Mouse (Mus musculus) CH12.LX (cell line): ENCODE results near the gene 4930544D05Rik. TPM values are rescaled to one million over a fixed set of nuclear protein-coding genes. Genes with fewer than 3 reads are reported as not detected.

Experiments
- DNase-seq: peaks from one replicate; pipeline ENCODE4 v3.0.0-alpha.2; 2013; ENCODE audit errors: extremely low read depth
- H3K27ac ChIP-seq: 2 replicates; pipeline ENCODE4 v1.5.1; 2012; ENCODE audit warnings: low read depth, mild to moderate bottlenecking, control low read depth, moderate library complexity; ENCODE audit not compliant: insufficient read depth
- H3K27me3 ChIP-seq: replicated peaks from 2 replicates; pipeline ENCODE3; 2012; ENCODE audit warnings: inconsistent platforms
- H3K36me3 ChIP-seq, 2 experiments: replicated peaks in 1 of 2; 2 replicates each; pipeline versions ENCODE3 to v1.6.1; 2012; ENCODE audit warnings: inconsistent platforms in 1 of 2, low read length in 1 of 2, mild to moderate bottlenecking in 1 of 2, mixed read lengths in 1 of 2, moderate library complexity in 1 of 2; ENCODE audit not compliant: control insufficient read depth in 1 of 2, insufficient read depth in 1 of 2
- H3K4me1 ChIP-seq, 2 experiments: 2 replicates each; pipeline ENCODE4 v1.6.1; 2012; ENCODE audit warnings: inconsistent platforms in 1 of 2, moderate library complexity in 1 of 2; ENCODE audit not compliant: insufficient read depth in 2 of 2, control insufficient read depth in 1 of 2
- H3K4me2 ChIP-seq: 2 replicates; pipeline ENCODE4 v1.6.1; 2012; ENCODE audit warnings: low read depth, mild to moderate bottlenecking, control low read depth; ENCODE audit not compliant: poor library complexity, insufficient read depth, severe bottlenecking
- H3K4me3 ChIP-seq, 3 experiments: fragments of 150-350 bp in 1 of 3; sonication (generic) in 1 of 3; replicated peaks in 1 of 3; 2 replicates each; pipeline versions ENCODE3 to v1.5.1; 2011 to 2012; ENCODE audit warnings: low read depth in 2 of 3, low read length in 2 of 3, mild to moderate bottlenecking in 2 of 3, moderate library complexity in 2 of 3, control low read depth in 1 of 3, improper control_type of control experiment in 1 of 3, inconsistent platforms in 1 of 3, mixed read lengths in 1 of 3; ENCODE audit not compliant: poor library complexity in 1 of 3
- H3K79me2 ChIP-seq: replicated peaks from 2 replicates; pipeline ENCODE4 v1.6.1; 2012; ENCODE audit warnings: mild to moderate bottlenecking, moderate library complexity; ENCODE audit not compliant: control insufficient read depth, poor library complexity, insufficient read depth, severe bottlenecking; ENCODE audit errors: extremely low read depth
- H3K9ac ChIP-seq: 2 replicates; pipeline ENCODE4 v1.6.1; 2012; ENCODE audit warnings: low read depth, mild to moderate bottlenecking, control low read depth, moderate library complexity; ENCODE audit not compliant: insufficient read depth
- H3K9me3 ChIP-seq: replicated peaks from 2 replicates; pipeline ENCODE3; 2012; ENCODE audit warnings: low read length, inconsistent platforms, mixed read lengths
- BHLHE40 ChIP-seq: IDR thresholded peaks from 2 replicates; pipeline ENCODE4 v1.6.1; 2011; ENCODE audit warnings: mild to moderate bottlenecking, low read depth, low read length, improper control_type of control experiment
- CHD1 ChIP-seq: IDR thresholded peaks from 2 replicates; pipeline ENCODE4 v1.6.1; 2012; ENCODE audit warnings: low read depth, low read length, improper control_type of control experiment, inconsistent platforms
- CHD2 ChIP-seq: IDR thresholded peaks from 2 replicates; pipeline ENCODE4 v1.6.1; 2011; ENCODE audit warnings: low read length, improper control_type of control experiment
- CTCF ChIP-seq, 2 experiments: IDR thresholded peaks in 1 of 2; conservative IDR thresholded peaks in 1 of 2; 2 replicates each; pipeline ENCODE4 v1.5.1; 2011 to 2012; ENCODE audit warnings: low read depth in 2 of 2, low read length in 2 of 2, improper control_type of control experiment in 1 of 2, inconsistent platforms in 1 of 2, mild to moderate bottlenecking in 1 of 2, moderate library complexity in 1 of 2
- E2F4 ChIP-seq: IDR thresholded peaks from 2 replicates; pipeline ENCODE4 v1.6.1; 2011; ENCODE audit warnings: low read depth, low read length, improper control_type of control experiment; ENCODE audit not compliant: insufficient replicate concordance
- ELF1 ChIP-seq: IDR thresholded peaks from 2 replicates; pipeline ENCODE4 v1.6.1; 2014; ENCODE audit warnings: low read depth, mild to moderate bottlenecking, inconsistent platforms, low read length, improper control_type of control experiment
- EP300 ChIP-seq: IDR thresholded peaks from 2 replicates; pipeline ENCODE4 v1.6.1; 2011; ENCODE audit warnings: low read length, improper control_type of control experiment
- ETS1 ChIP-seq: conservative IDR thresholded peaks from 2 replicates; pipeline ENCODE4 v1.6.1; 2012; ENCODE audit warnings: low read depth, mild to moderate bottlenecking, inconsistent platforms, low read length, improper control_type of control experiment, moderate library complexity
- GABPA ChIP-seq: IDR thresholded peaks from 2 replicates; pipeline ENCODE4 v1.6.1; 2012; ENCODE audit warnings: low read depth, low read length, improper control_type of control experiment, inconsistent platforms; ENCODE audit not compliant: insufficient replicate concordance
- HCFC1 ChIP-seq: IDR thresholded peaks from 2 replicates; pipeline ENCODE4 v1.6.1; 2012; ENCODE audit warnings: low read depth, mild to moderate bottlenecking, inconsistent platforms, low read length, improper control_type of control experiment
- IRF4 ChIP-seq: IDR thresholded peaks from 2 replicates; pipeline ENCODE4 v1.6.1; 2014; ENCODE audit warnings: low read depth, mild to moderate bottlenecking, inconsistent platforms, low read length, improper control_type of control experiment
- JUND ChIP-seq: conservative IDR thresholded peaks from 2 replicates; pipeline ENCODE4 v1.6.1; 2011; ENCODE audit warnings: low read depth, low read length, improper control_type of control experiment
- KAT2A ChIP-seq: IDR thresholded peaks from 2 replicates; pipeline ENCODE4 v1.6.1; 2012; ENCODE audit warnings: low read length, improper control_type of control experiment, inconsistent platforms; ENCODE audit not compliant: insufficient replicate concordance
- MAFK ChIP-seq: IDR thresholded peaks from 2 replicates; pipeline ENCODE4 v1.6.1; 2011; ENCODE audit warnings: low read length, improper control_type of control experiment; ENCODE audit not compliant: insufficient replicate concordance
- MAX ChIP-seq: IDR thresholded peaks from 2 replicates; pipeline ENCODE4 v1.6.1; 2011; ENCODE audit warnings: low read length, improper control_type of control experiment
- MAZ ChIP-seq: IDR thresholded peaks from 2 replicates; pipeline ENCODE4 v1.6.1; 2012; ENCODE audit warnings: low read depth, mild to moderate bottlenecking, inconsistent platforms, low read length, improper control_type of control experiment, moderate library complexity
- MEF2A ChIP-seq: IDR thresholded peaks from 2 replicates; pipeline ENCODE4 v1.6.1; 2014; ENCODE audit warnings: low read depth, mild to moderate bottlenecking, inconsistent platforms, low read length, improper control_type of control experiment, borderline replicate concordance
- MXI1 ChIP-seq: IDR thresholded peaks from 2 replicates; pipeline ENCODE4 v1.6.1; 2011; ENCODE audit warnings: mild to moderate bottlenecking, low read depth, low read length, improper control_type of control experiment
- MYC ChIP-seq: IDR thresholded peaks from 2 replicates; pipeline ENCODE4 v1.6.1; 2011; ENCODE audit warnings: low read depth, mild to moderate bottlenecking, improper control_type of control experiment, low read length
- NELFE ChIP-seq: IDR thresholded peaks from 2 replicates; pipeline ENCODE4 v1.6.1; 2011; ENCODE audit warnings: low read depth, low read length, improper control_type of control experiment
- NRF1 ChIP-seq: IDR thresholded peaks from 2 replicates; pipeline ENCODE4 v1.6.1; 2014; ENCODE audit warnings: low read depth, mild to moderate bottlenecking, inconsistent platforms, low read length, improper control_type of control experiment, moderate library complexity
- PAX5 ChIP-seq: IDR thresholded peaks from 2 replicates; pipeline ENCODE4 v1.6.1; 2012; ENCODE audit warnings: low read length, inconsistent platforms, mixed read lengths
- POLR2A ChIP-seq: IDR thresholded peaks from 2 replicates; pipeline ENCODE4 v1.6.1; 2011; ENCODE audit warnings: low read depth, mild to moderate bottlenecking, improper control_type of control experiment, low read length
- POLR2AphosphoS2 ChIP-seq: IDR thresholded peaks from 2 replicates; pipeline ENCODE4 v1.6.1; 2011; ENCODE audit warnings: low read depth, low read length, improper control_type of control experiment
- RAD21 ChIP-seq: IDR thresholded peaks from 2 replicates; pipeline ENCODE4 v1.6.1; 2011; ENCODE audit warnings: low read depth, mild to moderate bottlenecking, low read length, improper control_type of control experiment, moderate library complexity
- RCOR1 ChIP-seq: conservative IDR thresholded peaks from 2 replicates; pipeline ENCODE4 v1.6.1; 2012; ENCODE audit warnings: low read depth, mild to moderate bottlenecking, inconsistent platforms, low read length, improper control_type of control experiment
- SIN3A ChIP-seq: IDR thresholded peaks from 2 replicates; pipeline ENCODE4 v1.6.1; 2012; ENCODE audit warnings: low read length, improper control_type of control experiment, inconsistent platforms
- SMC3 ChIP-seq: IDR thresholded peaks from 2 replicates; pipeline ENCODE4 v1.6.1; 2011; ENCODE audit warnings: low read depth, low read length, improper control_type of control experiment
- TBP ChIP-seq: conservative IDR thresholded peaks from 2 replicates; pipeline ENCODE4 v1.6.1; 2011; ENCODE audit warnings: low read depth, low read length, improper control_type of control experiment
- TCF12 ChIP-seq: IDR thresholded peaks from 2 replicates; pipeline ENCODE4 v1.6.1; 2014; ENCODE audit warnings: low read depth, mild to moderate bottlenecking, inconsistent platforms, low read length, improper control_type of control experiment
- USF1 ChIP-seq: IDR thresholded peaks from 2 replicates; pipeline ENCODE4 v1.6.1; 2014; ENCODE audit warnings: low read depth, mild to moderate bottlenecking, inconsistent platforms, low read length, improper control_type of control experiment
- USF2 ChIP-seq: conservative IDR thresholded peaks from 2 replicates; pipeline ENCODE4 v1.6.1; 2011; ENCODE audit warnings: low read depth, low read length, improper control_type of control experiment
- ZC3H11A ChIP-seq: IDR thresholded peaks from 2 replicates; pipeline ENCODE4 v1.6.1; 2012; ENCODE audit warnings: low read depth, mild to moderate bottlenecking, inconsistent platforms, low read length, improper control_type of control experiment
- ZMIZ1 ChIP-seq: IDR thresholded peaks from 2 replicates; pipeline ENCODE4 v1.6.1; 2012; ENCODE audit warnings: low read depth, mild to moderate bottlenecking, inconsistent platforms, low read length, improper control_type of control experiment
- ZNF384 ChIP-seq: IDR thresholded peaks from 2 replicates; pipeline ENCODE4 v1.6.1; 2012; ENCODE audit warnings: low read depth, low read length, improper control_type of control experiment, inconsistent platforms
- dilution Hi-C: fragments of 300-500 bp; cut with MboI; formaldehyde crosslinking; loops from 2 replicates; pipeline ENCODE4 v1.14.3; 2020; ENCODE audit warnings: low sequenced_read_pairs; ENCODE audit not compliant: extremely low pct_unique_long_range_greater_than_20kb, extremely low pct_ligation_motif_present
- in situ Hi-C: fragments of 300-500 bp; cut with MboI; formaldehyde crosslinking; loops from 3 replicates; pipeline ENCODE4 v1.14.3; 2019; ENCODE audit warnings: low sequenced_read_pairs, low pct_ligation_motif_present, low pct_unique_long_range_greater_than_20kb, mixed read lengths
- polyA plus RNA-seq: library from polyadenylated mRNA; unstranded; fragments of >175 nt; gene quantifications from 2 replicates; pipeline ENCODE4 v1.2.1, GENCODE M21; 2012; ENCODE audit warnings: low read depth; ENCODE audit not compliant: insufficient read length
- total RNA-seq, 2 experiments: library from RNA; depleted of rRNA; stranded (reverse); fragments of 300-350 nt in 1 of 2; fragments of >200 nt in 1 of 2; gene quantifications; 2 replicates each; pipeline ENCODE4 v1.2.3; 2012 to 2014

4930544D05Rik gene
- total and polyA plus RNA-seq, 3 experiments, result 0.17 TPM; not detected in 2

DNA sequence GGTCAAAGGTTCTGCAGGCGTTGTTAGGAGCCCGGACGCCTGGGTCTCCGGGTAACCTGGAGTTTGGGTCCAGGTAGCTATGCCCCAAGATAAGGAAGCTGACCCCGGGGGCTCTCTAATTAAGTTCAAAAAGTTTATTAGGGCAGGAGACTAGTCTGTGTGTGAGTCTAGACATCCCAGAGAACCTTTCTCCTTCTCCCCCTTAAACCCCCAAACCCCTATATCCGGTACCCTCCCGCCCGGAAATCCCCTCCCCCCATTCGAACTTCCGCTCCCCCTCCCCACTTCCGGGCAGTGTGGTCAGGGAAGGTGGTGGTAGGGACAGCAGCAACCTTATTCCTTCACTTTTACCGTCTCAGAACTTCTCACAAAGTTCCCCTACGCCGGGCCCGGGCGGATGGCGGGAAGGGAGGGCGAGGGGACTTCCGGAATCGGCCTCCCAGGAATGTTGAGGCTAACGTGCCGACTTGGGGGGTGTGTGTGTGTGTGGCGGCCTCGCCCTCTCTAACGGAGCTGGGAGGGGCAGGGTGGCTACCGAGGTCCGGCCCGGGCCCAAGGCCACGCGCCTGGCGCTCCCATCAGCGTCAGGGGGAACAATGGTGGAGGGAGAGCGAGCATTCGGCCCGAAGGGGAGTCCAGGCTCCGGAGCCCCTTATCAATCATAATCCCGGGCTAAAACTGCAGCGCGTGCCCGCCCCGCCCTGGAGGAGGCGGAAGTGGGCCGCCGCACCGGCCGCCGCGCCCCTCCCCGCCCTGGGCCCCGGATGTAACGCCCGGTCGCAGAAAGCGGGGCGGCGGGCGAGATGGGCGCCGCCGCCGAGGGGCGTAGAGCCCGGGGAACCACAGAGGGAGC lies 37.9 kb downstream of the 4930544D05Rik start:
- Histone ChIP-seq H3K9ac (peak overlapping the region; percentile 99), H3K79me2 (peaks cover 58% of the 10 kb centered on the region), H3K9me3 (no peaks in the 10 kb centered on the region), H3K4me3 (peak overlapping the region; percentile 74 to 99 (median 78)), H3K4me2 (peak overlapping the region; percentile 87), H3K27me3 (no peaks in the 10 kb centered on the region)
- in situ Hi-C loops, result no loop called here
- DNase-seq, result peak; percentile 75
- TF ChIP-seq CHD1 (peak; percentile 76; the same call in 1 of the 2 replicates), MAFK (no peak), USF1 (no peak), HCFC1 (peak; percentile 78), SIN3A (peak; percentile 85), ZC3H11A (no peak), ZNF384 (0 out of 2 replicates have a peak, but pooled peaks have one; percentile 41), E2F4 (peak; percentile 69; the same call in 1 of the 2 replicates), RCOR1 (peak; percentile 78), NRF1 (0 out of 2 replicates have a peak, but pooled peaks have one; percentile 31), JUND (no peak), BHLHE40 (peak; percentile 43), IRF4 (peak; percentile 65; the same call in 1 of the 2 replicates), MYC (0 out of 2 replicates have a peak, but pooled peaks have one; percentile 53), RAD21 (no peak), TBP (no peak), CTCF (conservative IDR thresholded peaks at IDR 0.05 in 1 of 2, IDR thresholded peaks at IDR 0.05 in 1 of 2; ENCODE audit: low read depth in 2 of 2, low read length in 2 of 2) (no peak), ETS1 (peak; percentile 48; the same call in 1 of the 2 replicates), KAT2A (peak; percentile 72; the same call in 1 of the 2 replicates), MAX (peak; percentile 58), MEF2A (peak; percentile 35; the same call in 1 of the 2 replicates), PAX5 (no peak), POLR2A (peak; percentile 65), CHD2 (peak; percentile 88), POLR2AphosphoS2 (peak; percentile 60; the same call in 1 of the 2 replicates), ELF1 (peak; percentile 80), MXI1 (peak; percentile 92; the same call in 1 of the 2 replicates), TCF12 (peak; percentile 64; the same call in 1 of the 2 replicates), GABPA (no peak), SMC3 (no peak), MAZ (peak; percentile 95), USF2 (no peak), ZMIZ1 (no peak; the same call in 1 of the 2 replicates), EP300 (peak; percentile 35; the same call in 1 of the 2 replicates), NELFE (peak; percentile 43; the same call in 1 of the 2 replicates)
- TF ChIP-seq, all 38 proteins: peak for 23
- peak overlapping the region; percentile 96 for H3K27ac ChIP-seq
- dilution Hi-C loops, result no loop called here
- peaks cover 24 to 64% of the 10 kb centered on the region in 2 experiments for H3K4me1 ChIP-seq
- peaks cover 38 to 51% of the 10 kb centered on the region in 2 experiments for H3K36me3 ChIP-seq
